Mouse (Mus musculus): Measurements from ENCODE around the gene Tnr. TPM values are rescaled to one million over a fixed set of nuclear protein-coding genes. Genes with fewer than 3 reads are reported as not detected.

Gene Tnr
- total and polyA plus RNA-seq, 3 experiments: 0.03 to 0.23 (median 0.06) TPM

DNA sequence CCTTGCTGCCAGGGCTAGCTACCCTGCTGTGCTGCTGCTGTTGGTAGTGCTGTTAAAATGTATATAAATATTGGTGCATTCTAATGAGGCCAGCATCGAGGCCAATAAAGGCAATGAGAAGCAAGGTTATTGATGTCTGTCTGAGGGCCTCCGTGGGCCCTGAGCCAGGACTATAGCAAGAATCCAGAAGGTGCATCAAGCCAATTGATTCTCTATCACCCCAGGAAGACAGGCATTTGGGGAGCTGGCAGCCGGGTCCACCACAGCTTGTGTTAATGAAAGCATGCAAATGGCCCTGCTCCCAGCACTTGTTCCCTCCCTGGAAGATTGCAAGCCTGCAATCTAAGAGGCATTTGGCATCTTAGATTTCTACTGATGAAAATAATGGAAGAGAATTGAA is 54.8 kb downstream of the Tnr start:
- intact Hi-C loops (cut with DNase I): no loop called here
- Histone ChIP-seq H3K36me3 (ENCODE audit: control insufficient read depth, insufficient read depth, low read length) (no peaks in the 10 kb centered on the region), H3K9ac (ENCODE audit: low read depth, low read length) (no peak overlapping the region), H3K4me1 (ENCODE audit: control insufficient read depth, insufficient read depth, low read length) (no peaks in the 10 kb centered on the region), H3K27ac (no peak overlapping the region), H3K4me3 (no peak overlapping the region), H3K79me2 (replicated peaks; ENCODE audit: control insufficient read depth, insufficient read depth, low read length) (no peaks in the 10 kb centered on the region), H3K27me3 (ENCODE audit: control insufficient read depth, insufficient read depth, low read length) (no peaks in the 10 kb centered on the region)
- TF ChIP-seq POLR2A (IDR thresholded peaks at IDR 0.05; ENCODE audit: insufficient read depth, low read depth, low read length) (no peak), CTCF (IDR thresholded peaks at IDR 0.05) (no peak), EP300 (IDR thresholded peaks at IDR 0.05; ENCODE audit: insufficient read depth, low read depth, low read length) (no peak)
- no peak for DNase-seq
- WGBS: 35% methylated on average over 3 of the region's 3 CpGs

DNA sequence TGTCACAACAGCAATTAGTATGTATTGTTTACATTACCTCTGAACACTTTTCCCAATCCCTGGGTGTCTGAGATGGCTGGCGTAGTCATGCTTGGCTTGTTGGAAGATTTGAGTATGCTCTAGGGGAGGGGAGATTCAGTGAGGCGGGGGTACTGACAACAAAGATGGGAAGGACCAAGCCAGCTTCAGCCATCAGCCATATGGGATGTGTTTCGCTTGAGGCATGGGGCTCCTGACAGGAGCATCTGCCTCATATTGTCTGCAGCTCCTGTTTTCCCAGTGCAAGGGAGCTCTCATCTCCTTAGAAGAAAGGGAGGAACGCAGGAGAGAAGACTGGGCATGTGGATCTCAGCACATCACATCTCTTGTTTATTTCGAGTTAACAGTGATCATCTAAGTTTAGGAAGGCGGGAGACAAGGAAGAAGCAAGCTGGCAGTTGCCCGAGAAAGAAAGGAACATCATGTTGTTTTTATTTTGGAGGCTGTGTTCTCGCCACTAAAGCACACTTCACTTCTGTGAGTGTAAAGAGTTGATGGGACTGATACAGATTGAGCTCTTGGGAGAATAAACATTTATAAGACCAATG is 56.9 kb downstream of the Tnr start:
- intact Hi-C loops (cut with DNase I): no loop called here
- H3K36me3 ChIP-seq (ENCODE audit: control insufficient read depth, insufficient read depth, low read length): no peaks in the 10 kb centered on the region
- 68% methylated on average over 8 of the region's 8 CpGs for WGBS

DNA sequence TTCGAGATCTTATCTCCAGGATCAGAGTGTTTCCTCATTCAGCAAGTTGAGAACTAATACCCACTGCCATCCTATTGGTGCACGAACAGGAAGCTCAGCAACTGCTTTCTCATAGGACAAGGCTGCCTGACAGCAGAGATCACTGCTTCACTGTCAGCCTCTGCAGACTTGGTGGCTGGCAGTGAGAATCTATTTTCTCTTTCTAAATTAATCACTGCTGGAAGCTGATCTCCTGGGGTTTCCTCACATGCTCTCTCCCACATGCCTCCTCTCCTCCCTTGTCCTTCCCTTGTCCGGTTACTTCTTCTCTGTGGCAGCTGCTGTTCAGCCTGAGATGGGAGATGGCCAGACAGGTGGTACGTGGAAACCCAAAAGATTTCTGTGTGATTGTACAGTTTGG is 60.3 kb downstream of the Tnr start:
- DNase-seq: no peak
- Histone ChIP-seq H3K4me1 (ENCODE audit: control insufficient read depth, insufficient read depth, low read length) (no peaks in the 10 kb centered on the region), H3K36me3 (ENCODE audit: control insufficient read depth, insufficient read depth, low read length) (no peaks in the 10 kb centered on the region), H3K79me2 (replicated peaks; ENCODE audit: control insufficient read depth, insufficient read depth, low read length) (no peaks in the 10 kb centered on the region), H3K27me3 (ENCODE audit: control insufficient read depth, insufficient read depth, low read length) (no peaks in the 10 kb centered on the region), H3K4me3 (no peak overlapping the region), H3K9ac (ENCODE audit: low read depth, low read length) (no peak overlapping the region), H3K27ac (no peak overlapping the region)
- intact Hi-C loops (cut with DNase I): no loop called here
- no peak for TF ChIP-seq CTCF (IDR thresholded peaks at IDR 0.05)
- TF ChIP-seq EP300 (IDR thresholded peaks at IDR 0.05; ENCODE audit: insufficient read depth, low read depth, low read length): no peak
- no peak for TF ChIP-seq POLR2A (IDR thresholded peaks at IDR 0.05; ENCODE audit: insufficient read depth, low read depth, low read length)
- 51% methylated on average over 4 of the region's 4 CpGs for WGBS

More for the DNA sequence above, 56.9 kb downstream of the Tnr start:
- H3K4me1 ChIP-seq (ENCODE audit: control insufficient read depth, insufficient read depth, low read length): no peaks in the 10 kb centered on the region
- no peak overlapping the region for H3K27ac ChIP-seq
- no peak overlapping the region for H3K4me3 ChIP-seq
- TF ChIP-seq CTCF (IDR thresholded peaks at IDR 0.05): no peak
- TF ChIP-seq EP300 (IDR thresholded peaks at IDR 0.05; ENCODE audit: insufficient read depth, low read depth, low read length): no peak
- TF ChIP-seq POLR2A (IDR thresholded peaks at IDR 0.05; ENCODE audit: insufficient read depth, low read depth, low read length): no peak
- H3K79me2 ChIP-seq (replicated peaks; ENCODE audit: control insufficient read depth, insufficient read depth, low read length): no peaks in the 10 kb centered on the region
- no peak overlapping the region for H3K9ac ChIP-seq (ENCODE audit: low read depth, low read length)
- no peaks in the 10 kb centered on the region for H3K27me3 ChIP-seq (ENCODE audit: control insufficient read depth, insufficient read depth, low read length)
- DNase-seq: no peak

DNA sequence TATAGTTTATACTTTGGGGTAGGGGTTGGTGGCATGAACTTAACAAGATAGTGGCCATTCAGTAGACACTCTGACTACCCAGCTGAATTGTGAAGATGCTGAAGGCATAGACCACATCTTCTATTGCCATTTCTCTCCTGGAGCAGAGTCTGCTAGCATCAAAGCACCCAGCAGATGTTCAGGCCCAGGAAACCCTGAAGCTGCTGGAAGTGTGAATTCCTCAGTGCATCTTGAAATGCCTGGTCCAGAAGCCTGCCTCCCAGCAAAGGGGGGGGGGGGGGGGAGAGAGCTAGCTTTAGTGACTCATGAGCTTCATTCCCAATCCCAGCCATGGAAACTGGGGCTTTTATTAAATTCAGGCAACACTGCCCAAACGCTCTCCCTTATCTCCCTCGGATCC is 65.2 kb downstream of the Tnr start:
- Histone ChIP-seq H3K27me3 (ENCODE audit: control insufficient read depth, insufficient read depth, low read length) (no peaks in the 10 kb centered on the region), H3K4me3 (no peak overlapping the region), H3K79me2 (replicated peaks; ENCODE audit: control insufficient read depth, insufficient read depth, low read length) (no peaks in the 10 kb centered on the region), H3K27ac (no peak overlapping the region), H3K4me1 (ENCODE audit: control insufficient read depth, insufficient read depth, low read length) (peaks cover 2% of the 10 kb centered on the region; the same call in 1 of the 2 replicates), H3K36me3 (ENCODE audit: control insufficient read depth, insufficient read depth, low read length) (no peaks in the 10 kb centered on the region), H3K9ac (ENCODE audit: low read depth, low read length) (no peak overlapping the region)
- no peak for DNase-seq
- no peak for TF ChIP-seq CTCF (IDR thresholded peaks at IDR 0.05)
- TF ChIP-seq EP300 (IDR thresholded peaks at IDR 0.05; ENCODE audit: insufficient read depth, low read depth, low read length): no peak
- no peak for TF ChIP-seq POLR2A (IDR thresholded peaks at IDR 0.05; ENCODE audit: insufficient read depth, low read depth, low read length)
- intact Hi-C loops (cut with DNase I): no loop called here
- 65% methylated on average over 2 of the region's 2 CpGs for WGBS

DNA sequence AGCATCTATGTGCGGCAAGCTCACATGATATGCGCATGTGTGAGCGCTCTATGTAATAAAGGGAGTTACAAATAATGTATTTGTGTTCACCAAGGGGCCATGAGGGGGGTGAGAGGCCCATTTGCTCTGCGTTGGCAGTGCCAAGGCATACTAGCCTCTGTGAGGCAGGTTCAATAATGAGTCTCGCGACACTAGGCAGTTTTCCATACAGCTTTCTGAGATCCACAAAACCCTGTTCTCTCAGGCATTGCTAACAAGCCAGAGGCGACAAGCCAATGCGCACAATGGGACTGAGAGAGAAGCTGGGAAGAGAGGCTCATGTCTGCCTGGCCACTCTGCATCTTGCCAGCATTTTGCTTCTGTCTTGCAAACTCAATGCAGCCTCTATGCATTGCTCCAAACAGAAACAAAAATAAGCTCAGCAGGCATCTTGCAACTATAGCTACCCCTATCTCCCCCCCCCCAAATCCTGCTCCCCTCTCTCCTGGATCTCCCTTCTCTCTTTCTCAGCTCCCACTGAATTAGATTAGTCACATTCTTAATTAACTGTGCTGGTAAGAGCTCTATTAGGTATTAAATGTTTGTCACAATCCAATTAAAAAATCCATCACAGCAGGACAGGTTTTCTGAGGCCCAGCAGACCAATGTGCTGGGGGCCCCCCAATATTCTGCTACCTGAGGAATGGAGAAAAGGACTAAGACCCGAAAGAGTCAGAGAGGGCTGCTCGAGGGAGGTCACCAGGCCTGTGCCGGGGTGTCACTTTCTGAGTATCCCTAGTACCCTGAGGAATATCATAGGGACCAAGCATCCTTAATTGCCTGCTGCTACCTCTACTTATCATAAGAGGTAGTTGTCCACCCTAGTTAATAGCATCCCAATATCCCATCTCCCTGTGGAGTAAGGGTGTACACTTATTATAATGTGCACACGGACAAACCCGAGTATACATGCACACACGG is 70.8 kb downstream of the Tnr start:
- no peak for DNase-seq
- WGBS: 90% methylated on average over 14 of the region's 14 CpGs
- intact Hi-C loops (cut with DNase I): no loop called here
- H3K9ac ChIP-seq (ENCODE audit: low read depth, low read length): no peak overlapping the region
- peaks cover 2% of the 10 kb centered on the region; the same call in 1 of the 2 replicates for H3K4me1 ChIP-seq (ENCODE audit: control insufficient read depth, insufficient read depth, low read length)
- H3K4me3 ChIP-seq: no peak overlapping the region
- H3K79me2 ChIP-seq (replicated peaks; ENCODE audit: control insufficient read depth, insufficient read depth, low read length): no peaks in the 10 kb centered on the region
- TF ChIP-seq EP300 (IDR thresholded peaks at IDR 0.05; ENCODE audit: insufficient read depth, low read depth, low read length): no peak
- TF ChIP-seq CTCF (IDR thresholded peaks at IDR 0.05): no peak
- no peak for TF ChIP-seq POLR2A (IDR thresholded peaks at IDR 0.05; ENCODE audit: insufficient read depth, low read depth, low read length)
- no peak overlapping the region for H3K27ac ChIP-seq
- no peaks in the 10 kb centered on the region for H3K36me3 ChIP-seq (ENCODE audit: control insufficient read depth, insufficient read depth, low read length)
- H3K27me3 ChIP-seq (ENCODE audit: control insufficient read depth, insufficient read depth, low read length): no peaks in the 10 kb centered on the region

DNA sequence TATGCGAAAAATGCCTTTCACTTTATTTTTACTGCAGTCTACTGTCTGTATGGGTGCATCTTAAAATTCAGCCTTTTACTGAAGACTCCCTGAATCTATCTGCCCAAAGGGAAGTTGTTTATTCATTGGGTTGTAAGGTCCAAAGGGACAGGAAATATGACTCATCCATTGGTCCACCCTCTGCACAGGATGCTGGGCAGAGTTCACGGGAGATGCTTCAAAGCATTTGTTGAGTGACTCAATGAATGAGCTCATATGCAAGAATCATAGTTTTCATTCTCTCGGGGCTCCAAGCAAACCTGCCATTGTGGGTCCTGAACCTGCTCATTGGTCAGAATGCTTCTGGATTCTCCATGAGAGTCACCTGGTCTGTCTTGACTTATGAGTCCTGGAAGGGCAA is 72.2 kb downstream of the Tnr start:
- H3K79me2 ChIP-seq (replicated peaks; ENCODE audit: control insufficient read depth, insufficient read depth, low read length): no peaks in the 10 kb centered on the region
- no peak for DNase-seq
- no peak overlapping the region for H3K4me3 ChIP-seq
- H3K4me1 ChIP-seq (ENCODE audit: control insufficient read depth, insufficient read depth, low read length): peaks cover 2% of the 10 kb centered on the region; the same call in 1 of the 2 replicates
- no peaks in the 10 kb centered on the region for H3K27me3 ChIP-seq (ENCODE audit: control insufficient read depth, insufficient read depth, low read length)
- 44% methylated on average over 3 of the region's 3 CpGs for WGBS
- intact Hi-C loops (cut with DNase I): no loop called here
- no peak for TF ChIP-seq EP300 (IDR thresholded peaks at IDR 0.05; ENCODE audit: insufficient read depth, low read depth, low read length)
- TF ChIP-seq CTCF (IDR thresholded peaks at IDR 0.05): no peak
- TF ChIP-seq POLR2A (IDR thresholded peaks at IDR 0.05; ENCODE audit: insufficient read depth, low read depth, low read length): no peak
- no peaks in the 10 kb centered on the region for H3K36me3 ChIP-seq (ENCODE audit: control insufficient read depth, insufficient read depth, low read length)
- no peak overlapping the region for H3K27ac ChIP-seq
- no peak overlapping the region for H3K9ac ChIP-seq (ENCODE audit: low read depth, low read length)
